Mouse (Mus musculus) mammary gland, adult 2 months (tissue): ENCODE data around the gene Kcnt1. TPM values are rescaled to one million over a fixed set of nuclear protein-coding genes. Genes with fewer than 3 reads are reported as not detected.

Experiments used
- polyA plus RNA-seq: library from polyadenylated mRNA; depleted of rRNA; stranded (reverse); fragments of >200 nt; gene quantifications from 2 replicates; pipeline ENCODE4 v1.2.3, GENCODE M21; 2012; ENCODE audit warnings: low replicate concordance; rRNA removed

The Kcnt1 gene
- 0.48 and 0.57 TPM in 2 replicates for polyA plus RNA-seq

GRCm38 (mm10) chr2:25863337-25864131 lies at the start of gene Kcnt1:
Gene Kcnt1, plus strand, starts transcription at chr2:25863734.

GRCm38 (mm10) chr2:25815748-25816147 lies 47.8 kb upstream of the Kcnt1 start, which contains the start of gene Glt6d1:
Gene Glt6d1, minus strand, starts transcription at chr2:25815848.

GRCm38 (mm10) chr2:25822806-25823205 lies 40.7 kb upstream of the Kcnt1 start, which contains the start of gene Lcn9:
Gene Lcn9, plus strand, starts transcription at chr2:25823153.

GRCm38 (mm10) chr2:25847226-25847625 lies 16.3 kb upstream of the Kcnt1 start, which contains the start of gene Sohlh1:
Gene Sohlh1, minus strand, starts transcription at chr2:25847248.

Other genes starting within 250 kb of the Kcnt1 start
- gene Ccdc183, start 246.1 kb upstream of the Kcnt1 start, polyA plus RNA-seq: not detected in 2 replicates
- gene Tmem141, start 241.7 kb upstream of the Kcnt1 start, polyA plus RNA-seq: 20.4 and 44.3 TPM in 2 replicates
- 17.3 and 33.5 TPM in 2 replicates for gene Fcna, start 235.7 kb upstream of the Kcnt1 start, polyA plus RNA-seq
- not detected in 2 replicates for gene Lcn8, start 210.6 kb upstream of the Kcnt1 start, polyA plus RNA-seq
- not detected in 2 replicates for gene Lcn5, start 205.8 kb upstream of the Kcnt1 start, polyA plus RNA-seq
- not detected in 2 replicates for gene Lcn6, start 186.9 kb upstream of the Kcnt1 start, polyA plus RNA-seq
- gene Lcn10, start 181.0 kb upstream of the Kcnt1 start, polyA plus RNA-seq: not detected in 2 replicates
- not detected in 2 replicates for gene Obp2a, start 163.7 kb upstream of the Kcnt1 start, polyA plus RNA-seq
- 39.9 and 133 TPM in 2 replicates for gene Bmyc, start 157.0 kb upstream of the Kcnt1 start, polyA plus RNA-seq
- not detected in 2 replicates for gene Obp2b, start 126.7 kb upstream of the Kcnt1 start, polyA plus RNA-seq
- not detected in 2 replicates for gene Lcn3, start 98.2 kb upstream of the Kcnt1 start, polyA plus RNA-seq
- gene Lcn11, start 86.7 kb upstream of the Kcnt1 start, polyA plus RNA-seq: not detected in 2 replicates
- not detected in 2 replicates for gene Gm13539, start 81.5 kb upstream of the Kcnt1 start, polyA plus RNA-seq
- gene Glt6d1, start 47.9 kb upstream of the Kcnt1 start, polyA plus RNA-seq: not detected in 2 replicates
- gene Lcn9, start 40.6 kb upstream of the Kcnt1 start, polyA plus RNA-seq: not detected in 2 replicates
- gene Sohlh1, start 16.5 kb upstream of the Kcnt1 start, polyA plus RNA-seq: not detected in 2 replicates
- gene Camsap1, start 119.5 kb downstream of the Kcnt1 start, polyA plus RNA-seq: 5.8 and 9.7 TPM in 2 replicates
- gene Ubac1, start 158.0 kb downstream of the Kcnt1 start, polyA plus RNA-seq: 41.7 and 118 TPM in 2 replicates